10 mouse cellular contexts compared by ENCODE assay signal in genomic region chr2:20649817-20650216, GRCm38 (mm10).
DNase-seq lines count a peak whose midpoint lies in the region; ATAC-seq lines count a peak whose summit lies in the region.
"Had no signal": no experiment of that assay in that cellular context is flagged by ENCODE, and none has a peak within 500 bp of the region (broad histone marks: within the 10 kb centered on the region; RNA-seq: fewer than 3 reads in every experiment).

No protein-coding gene starts in this region.

- no peak for ATAC-seq in midbrain, embryonic 11.5 days (ENCODE audit: low FRiP score)
- peak; percentile 93 for ATAC-seq in lung, embryonic 16.5 days (ENCODE audit: low read depth)

- no peaks in the 10 kb centered on the region for H3K27me3 ChIP-seq in midbrain, embryonic 11.5 days (ENCODE audit: control insufficient read depth, insufficient read depth, low read length)
- no peaks in the 10 kb centered on the region for H3K27me3 ChIP-seq in midbrain, embryonic 10.5 days (ENCODE audit: low read depth, poor library complexity, severe bottlenecking)
- no peaks in the 10 kb centered on the region for H3K27me3 ChIP-seq in heart, embryonic 10.5 days (ENCODE audit: insufficient read depth, poor library complexity, severe bottlenecking)
- no peaks in the 10 kb centered on the region for H3K27me3 ChIP-seq in lung, embryonic 16.5 days (ENCODE audit: control insufficient read depth, insufficient read depth, low read depth, low read length)

- no peaks in the 10 kb centered on the region for H3K4me1 ChIP-seq in midbrain, embryonic 11.5 days (ENCODE audit: control insufficient read depth, insufficient read depth, low read length)
- peaks cover 4% of the 10 kb centered on the region for H3K4me1 ChIP-seq in midbrain, embryonic 10.5 days
- H3K4me1 ChIP-seq in heart, embryonic 10.5 days = peaks cover 44% of the 10 kb centered on the region
- H3K4me1 ChIP-seq in lung, embryonic 16.5 days (replicated peaks; ENCODE audit: control insufficient read depth, insufficient read depth, low read length) = peaks cover 14% of the 10 kb centered on the region

- H3K27ac ChIP-seq in midbrain, embryonic 11.5 days (ENCODE audit: low read depth, low read length) = no peak overlapping the region
- H3K27ac ChIP-seq in midbrain, embryonic 10.5 days (replicated peaks) = no peak overlapping the region
- H3K27ac ChIP-seq in heart, embryonic 10.5 days = peak overlapping the region; percentile 62
- no peak overlapping the region for H3K27ac ChIP-seq in lung, embryonic 16.5 days (ENCODE audit: low read length)
- H3K27ac ChIP-seq: macrophage had no signal

- H3K36me3 ChIP-seq in midbrain, embryonic 11.5 days (ENCODE audit: control insufficient read depth, insufficient read depth, low read length) = no peaks in the 10 kb centered on the region
- H3K36me3 ChIP-seq in midbrain, embryonic 10.5 days = no peaks in the 10 kb centered on the region
- H3K36me3 ChIP-seq in heart, embryonic 10.5 days = no peaks in the 10 kb centered on the region
- no peaks in the 10 kb centered on the region for H3K36me3 ChIP-seq in lung, embryonic 16.5 days (ENCODE audit: control insufficient read depth, insufficient read depth, low read length)

- no peak overlapping the region for H3K4me3 ChIP-seq in midbrain, embryonic 11.5 days (ENCODE audit: low read depth, low read length)
- no peak overlapping the region for H3K4me3 ChIP-seq in midbrain, embryonic 10.5 days
- H3K4me3 ChIP-seq in heart, embryonic 10.5 days = no peak overlapping the region
- no peak overlapping the region for H3K4me3 ChIP-seq in lung, embryonic 16.5 days (ENCODE audit: low read length)
- H3K4me3 ChIP-seq: erythroblast, embryonic 14.5 days had no signal

- WGBS in midbrain, embryonic 11.5 days = 43% methylated on average over 4 of the region's 4 CpGs
- 54% methylated on average over 4 of the region's 4 CpGs for WGBS in midbrain, embryonic 10.5 days
- 12% methylated on average over 4 of the region's 4 CpGs for WGBS in heart, embryonic 10.5 days
- WGBS in lung, embryonic 16.5 days = 6% methylated on average over 4 of the region's 4 CpGs

- no peak overlapping the region for H3K9ac ChIP-seq in midbrain, embryonic 11.5 days (ENCODE audit: low read length)
- no peak overlapping the region for H3K9ac ChIP-seq in lung, embryonic 16.5 days (ENCODE audit: low read length)

- H3K9me3 ChIP-seq in midbrain, embryonic 11.5 days (ENCODE audit: control insufficient read depth, low read length) = no peaks in the 10 kb centered on the region
- no peaks in the 10 kb centered on the region for H3K9me3 ChIP-seq in midbrain, embryonic 10.5 days (replicated peaks)
- no peaks in the 10 kb centered on the region for H3K9me3 ChIP-seq in heart, embryonic 10.5 days
- H3K9me3 ChIP-seq in lung, embryonic 16.5 days (ENCODE audit: control insufficient read depth, low read length) = no peaks in the 10 kb centered on the region

- peak; percentile 8 for DNase-seq in midbrain, embryonic 11.5 days (ENCODE audit: low spot score, missing footprints)
- no peak for DNase-seq in midbrain, embryonic 10.5 days (ENCODE audit: low spot score)
- peak; percentile 78 for DNase-seq in heart, embryonic 10.5 days (ENCODE audit: low spot score)
- peak; percentile 69 to 81 for DNase-seq in kidney, postnatal 36 days
- no peak for DNase-seq in urinary bladder, adult 18-20 months (ENCODE audit: low spot score in 2 of 2)
- no peak for DNase-seq in urinary bladder, adult 2 months (ENCODE audit: low spot score)
- DNase-seq in spleen, postnatal 14 days (ENCODE audit: low spot score in 2 of 2) = no peak

- no peak overlapping the region for H3K4me2 ChIP-seq in midbrain, embryonic 11.5 days
- H3K4me2 ChIP-seq in lung, embryonic 16.5 days (ENCODE audit: low read depth, low read length) = no peak overlapping the region

Comparison
In these comparisons a context has a peak if more than half of its experiments do, and no peak if none do; other contexts are left out.
1. DNase-seq: peak in midbrain, embryonic 11.5 days (single experiment), heart, embryonic 10.5 days (single experiment) and kidney, postnatal 36 days (2 of 2); none in midbrain, embryonic 10.5 days (single experiment), urinary bladder, adult 18-20 months (0 of 2), urinary bladder, adult 2 months (single experiment) and spleen, postnatal 14 days (0 of 2).